Mouse (Mus musculus) hindbrain, embryonic 13.5 days (tissue): ENCODE measurements around the gene Snx18. TPM values are rescaled to one million over a fixed set of nuclear protein-coding genes. Genes with fewer than 3 reads are reported as not detected.

ENCODE experiments used
- ATAC-seq: fragments of 200-750 bp; cut with Nextera tagmentation; 2 replicates; pipeline ENCODE4 v1.8.0; 2017; ENCODE audit warnings: moderate TSS enrichment; ENCODE audit not compliant: low FRiP score
- H3K27ac ChIP-seq: fragments of 300-500 bp; sonication (generic); 2 replicates; pipeline ENCODE4 v1.5.1; 2015; ENCODE audit warnings: inconsistent platforms, mild to moderate bottlenecking, moderate library complexity
- H3K27me3 ChIP-seq: fragments of 300-500 bp; sonication (generic); 2 replicates; pipeline ENCODE4 v1.6.1; 2015; ENCODE audit warnings: mild to moderate bottlenecking, inconsistent platforms
- H3K36me3 ChIP-seq: fragments of 300-500 bp; sonication (generic); 2 replicates; pipeline ENCODE4 v1.6.1; 2015; ENCODE audit warnings: mild to moderate bottlenecking, inconsistent platforms
- H3K4me1 ChIP-seq: fragments of 300-500 bp; sonication (generic); replicated peaks from 2 replicates; pipeline ENCODE4 v1.6.1; 2015; ENCODE audit warnings: inconsistent platforms
- H3K4me2 ChIP-seq: fragments of 300-500 bp; sonication (generic); 2 replicates; pipeline ENCODE4 v1.6.1; 2015; ENCODE audit warnings: inconsistent platforms, mild to moderate bottlenecking, moderate library complexity
- H3K4me3 ChIP-seq: fragments of 300-500 bp; sonication (generic); 2 replicates; pipeline ENCODE4 v1.5.1; 2015; ENCODE audit warnings: mild to moderate bottlenecking, inconsistent platforms
- H3K9ac ChIP-seq: fragments of 300-500 bp; sonication (generic); 2 replicates; pipeline ENCODE4 v1.6.1; 2015; ENCODE audit warnings: mild to moderate bottlenecking, inconsistent platforms
- H3K9me3 ChIP-seq: fragments of 300-500 bp; sonication (generic); 2 replicates; pipeline ENCODE4 v1.6.1; 2016; ENCODE audit warnings: inconsistent platforms
- WGBS: fragments of 180-500 bp; shearing (Covaris S2); methylation state at CpG from one replicate; pipeline ENCODE4 v1.1.7; 2015; 5-methylcytosine and 5-hydroxymethylcytosine counted together
- polyA plus RNA-seq: library from polyadenylated mRNA; unstranded; fragments of >200 nt; fragmentation: Nextera tagmentation; extraction: Ambion mirVana; gene quantifications from 2 replicates; pipeline ENCODE4 v1.2.1, GENCODE M21; 2015

The Snx18 gene
- polyA plus RNA-seq, 1 experiment from 2014 or later = 10.8 TPM

DNA sequence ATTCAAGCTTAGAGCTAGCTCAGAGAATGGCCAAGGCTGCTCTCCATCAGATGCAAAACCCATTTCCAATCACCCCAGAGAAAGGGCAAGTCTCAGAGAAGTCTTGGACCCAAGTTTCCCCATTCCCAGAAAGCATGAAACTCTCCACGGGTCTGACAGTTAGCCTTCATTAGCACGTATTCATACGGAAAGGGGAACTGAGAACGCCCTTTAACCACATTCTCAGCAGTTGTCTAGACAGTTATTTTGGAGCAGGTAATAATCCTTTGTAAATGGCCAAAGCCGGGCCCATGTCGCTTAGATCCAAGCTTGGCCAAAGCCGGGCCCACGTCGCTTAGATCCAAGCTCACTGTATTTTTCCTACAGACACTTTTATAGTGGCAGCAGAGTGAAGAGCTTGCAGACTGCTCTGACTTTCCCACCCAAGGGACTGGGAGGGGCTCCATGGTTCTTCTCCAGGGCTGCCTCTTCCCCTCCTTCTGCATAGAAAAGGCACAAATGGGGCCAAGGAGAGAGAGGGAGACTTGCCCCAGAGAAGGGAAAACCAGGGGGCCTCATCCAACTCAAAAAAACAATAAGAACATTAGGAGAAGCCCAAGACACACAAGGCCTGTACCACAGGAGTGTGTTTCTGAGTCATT is 46.2 kb downstream of the Snx18 start:
- Histone ChIP-seq H3K27me3 (no peaks in the 10 kb centered on the region), H3K9me3 (no peaks in the 10 kb centered on the region), H3K4me2 (no peak overlapping the region), H3K9ac (no peak overlapping the region), H3K4me3 (no peak overlapping the region), H3K36me3 (no peaks in the 10 kb centered on the region), H3K4me1 (no peaks in the 10 kb centered on the region), H3K27ac (no peak overlapping the region)
- 81% methylated on average over 9 of the region's 9 CpGs for WGBS
- no peak for ATAC-seq

DNA sequence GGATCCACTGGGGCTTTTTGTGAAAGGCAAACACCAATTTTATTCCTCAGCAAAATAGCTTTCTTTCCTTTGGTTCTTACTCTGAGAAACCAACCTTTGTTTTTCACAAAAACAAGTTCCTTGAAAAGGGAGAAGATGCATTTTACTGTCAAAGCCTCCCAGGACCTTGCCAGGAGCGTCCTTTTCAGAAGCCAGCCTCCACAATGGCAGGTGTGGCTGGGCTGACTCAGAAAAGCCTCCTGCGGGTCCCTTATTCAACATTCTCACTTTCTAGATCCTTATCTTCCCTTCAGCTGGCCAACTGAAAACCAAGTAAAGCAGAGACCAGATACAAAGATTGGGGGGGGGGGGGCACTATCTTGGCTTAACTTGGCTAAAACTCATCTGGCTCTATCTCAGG is 48.8 kb downstream of the Snx18 start:
- Histone ChIP-seq H3K27ac (no peak overlapping the region), H3K36me3 (no peaks in the 10 kb centered on the region), H3K4me1 (no peaks in the 10 kb centered on the region), H3K9me3 (no peaks in the 10 kb centered on the region), H3K9ac (no peak overlapping the region), H3K4me3 (no peak overlapping the region), H3K4me2 (no peak overlapping the region), H3K27me3 (no peaks in the 10 kb centered on the region)
- 9% methylated on average over 2 of the region's 2 CpGs for WGBS
- no peak for ATAC-seq

DNA sequence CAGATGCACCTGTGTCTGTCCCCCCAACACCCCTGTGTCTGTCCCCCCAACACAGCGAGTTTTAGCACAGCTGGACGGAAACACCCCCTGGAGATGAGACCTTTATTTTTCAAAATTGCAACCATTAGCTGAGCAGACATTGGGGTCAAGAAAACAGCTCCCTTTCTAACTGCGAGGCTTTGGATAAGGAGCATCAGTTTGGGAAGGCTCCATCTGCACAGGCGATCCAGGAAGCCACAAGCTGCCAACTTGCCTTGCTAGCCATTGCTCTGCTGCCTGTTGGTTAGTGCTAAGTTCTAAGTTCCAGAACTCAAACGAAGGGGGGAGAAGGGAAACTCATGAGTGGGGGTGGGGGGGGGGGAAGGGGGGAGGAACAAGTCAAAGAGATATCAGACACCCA is 51.4 kb downstream of the Snx18 start:
- Histone ChIP-seq H3K9ac (no peak overlapping the region), H3K27ac (no peak overlapping the region)
- 89% methylated on average over 5 of the region's 5 CpGs for WGBS

DNA sequence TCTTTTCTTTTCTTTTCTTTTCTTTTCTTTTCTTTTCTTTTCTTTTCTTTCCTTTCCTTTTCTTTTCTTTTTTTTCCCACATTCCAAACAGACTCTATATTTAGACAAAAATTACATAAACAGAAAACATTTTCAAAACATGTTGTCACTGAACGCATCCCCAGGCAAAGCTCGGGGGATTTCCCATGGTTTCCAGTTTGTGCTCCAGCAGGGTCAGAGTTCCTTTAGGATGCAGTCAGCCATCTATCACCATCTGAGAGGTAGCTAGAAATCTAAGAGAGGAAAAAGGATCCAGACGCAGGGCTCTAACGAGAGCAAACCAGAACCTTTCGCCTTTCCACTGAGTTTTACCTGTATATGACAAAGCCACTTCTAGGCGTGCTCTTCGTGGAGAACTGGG is 52.0 kb downstream of the Snx18 start:
- Histone ChIP-seq H3K9me3 (no peaks in the 10 kb centered on the region), H3K27ac (no peak overlapping the region), H3K4me3 (no peak overlapping the region), H3K36me3 (no peaks in the 10 kb centered on the region), H3K9ac (no peak overlapping the region), H3K4me1 (no peaks in the 10 kb centered on the region), H3K27me3 (no peaks in the 10 kb centered on the region), H3K4me2 (no peak overlapping the region)
- ATAC-seq = no peak
- 94% methylated on average over 7 of the region's 7 CpGs for whole genome bisulfite sequencing

More for the DNA sequence above, 51.4 kb downstream of the Snx18 start:
- no peak for ATAC-seq
- Histone ChIP-seq H3K4me3 (no peak overlapping the region), H3K4me1 (no peaks in the 10 kb centered on the region), H3K4me2 (no peak overlapping the region), H3K27me3 (no peaks in the 10 kb centered on the region), H3K9me3 (no peaks in the 10 kb centered on the region), H3K36me3 (no peaks in the 10 kb centered on the region)

DNA sequence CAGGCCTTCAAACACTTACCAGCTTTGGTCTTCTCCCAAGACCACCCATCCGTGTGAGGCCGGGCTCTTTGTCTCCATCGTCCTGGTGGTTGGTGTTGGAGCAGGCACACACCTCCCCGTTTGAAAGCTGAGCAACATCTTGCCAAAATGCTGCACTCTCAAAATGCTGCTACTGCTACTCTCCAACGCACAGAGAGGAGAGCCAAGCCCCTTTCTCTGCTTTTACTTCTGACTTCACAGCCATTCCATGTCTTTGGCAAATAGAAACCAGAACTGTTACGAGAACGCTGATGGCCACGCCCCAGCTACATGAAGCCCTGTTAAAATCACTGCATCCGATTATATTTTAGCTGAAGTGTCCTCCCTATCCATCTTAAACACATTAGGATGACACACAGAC is 58.7 kb downstream of the Snx18 start:
- no peak overlapping the region for H3K27ac ChIP-seq
- H3K4me3 ChIP-seq = no peak overlapping the region
- ATAC-seq = no peak
- no peaks in the 10 kb centered on the region for H3K36me3 ChIP-seq
- 0 out of 2 replicates have a peak, but pooled peaks cover 5% of the 10 kb centered on the region for H3K4me1 ChIP-seq
- H3K9me3 ChIP-seq = no peaks in the 10 kb centered on the region
- no peak overlapping the region for H3K9ac ChIP-seq
- no peak overlapping the region for H3K4me2 ChIP-seq
- WGBS = 93% methylated on average over 9 of the region's 9 CpGs
- no peaks in the 10 kb centered on the region for H3K27me3 ChIP-seq

DNA sequence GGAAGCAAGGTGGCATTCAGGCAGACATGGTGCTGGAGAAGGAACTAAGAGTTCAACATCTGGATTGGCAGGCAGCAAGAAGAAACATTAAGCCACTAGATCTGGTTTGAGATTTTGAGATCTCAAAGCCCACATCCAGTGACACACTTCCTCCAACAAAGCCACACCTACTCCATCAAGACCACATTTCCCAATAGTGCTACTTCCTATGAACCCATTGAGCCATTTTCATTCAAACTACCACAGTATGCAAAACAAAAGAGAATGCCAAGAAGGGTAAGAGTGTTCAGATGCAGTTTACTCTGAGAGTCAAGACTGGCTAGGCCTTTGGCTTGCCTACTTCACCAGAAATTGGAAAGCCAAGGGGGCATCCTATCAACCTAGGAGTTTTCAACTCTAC is 61.8 kb downstream of the Snx18 start:
- no peak for ATAC-seq
- Histone ChIP-seq H3K27me3 (no peaks in the 10 kb centered on the region), H3K4me2 (no peak overlapping the region), H3K9me3 (no peaks in the 10 kb centered on the region), H3K4me1 (0 out of 2 replicates have a peak, but pooled peaks cover 5% of the 10 kb centered on the region), H3K27ac (no peak overlapping the region), H3K9ac (no peak overlapping the region), H3K36me3 (no peaks in the 10 kb centered on the region), H3K4me3 (no peak overlapping the region)

DNA sequence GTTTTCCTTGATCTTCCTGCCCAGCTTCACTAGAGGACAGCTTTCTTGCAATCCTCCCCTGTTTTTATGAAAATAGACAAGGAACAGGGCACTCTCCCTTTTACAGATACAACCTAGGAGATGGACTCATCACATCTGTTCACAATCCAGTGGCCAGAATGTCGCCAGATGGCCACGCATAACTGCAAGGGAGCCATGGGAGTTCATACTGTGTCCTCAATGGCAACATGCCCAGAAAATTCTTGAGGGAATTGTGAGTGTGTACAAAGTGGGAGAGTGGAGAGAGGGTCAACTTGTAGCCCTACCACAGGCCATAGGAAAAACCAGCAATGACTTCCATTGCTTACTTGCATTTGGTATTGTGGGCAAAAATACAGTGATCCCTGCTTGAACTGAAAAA is 63.1 kb downstream of the Snx18 start:
- Histone ChIP-seq H3K36me3 (no peaks in the 10 kb centered on the region), H3K4me2 (no peak overlapping the region), H3K27ac (no peak overlapping the region), H3K27me3 (no peaks in the 10 kb centered on the region), H3K9me3 (no peaks in the 10 kb centered on the region), H3K4me1 (0 out of 2 replicates have a peak, but pooled peaks cover 5% of the 10 kb centered on the region), H3K9ac (no peak overlapping the region), H3K4me3 (no peak overlapping the region)
- ATAC-seq = no peak
- WGBS = 68% methylated on average over 2 of the region's 2 CpGs

DNA sequence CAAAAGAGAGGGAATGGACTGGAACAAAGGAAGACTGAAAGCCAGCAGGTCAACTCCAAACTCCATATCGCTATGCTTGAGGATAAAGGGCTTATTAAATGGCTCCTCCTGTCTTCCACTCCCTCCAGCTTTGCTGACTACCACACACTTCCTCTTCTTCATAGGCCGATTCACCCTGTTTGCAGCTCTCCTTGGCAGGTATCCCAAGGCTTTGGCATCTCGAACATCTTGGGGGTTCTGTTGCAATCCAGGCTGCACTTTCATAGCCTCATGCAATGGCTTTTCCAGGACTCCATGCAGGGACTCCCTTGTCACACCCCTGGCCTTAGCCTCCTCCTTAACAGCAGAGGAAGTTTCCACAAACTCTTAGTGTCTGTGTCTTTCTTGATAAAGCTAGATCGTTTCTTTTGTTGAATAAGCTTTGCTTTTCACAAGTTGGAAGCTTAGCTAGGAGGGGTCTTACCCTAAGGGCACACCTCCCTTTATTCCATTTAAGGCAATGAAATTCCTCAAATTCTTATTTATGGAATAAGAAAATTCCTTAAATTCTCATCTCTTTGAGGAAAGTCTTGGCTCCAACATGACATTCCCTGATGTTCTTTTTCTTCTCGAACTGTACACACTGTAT is 64.6 kb downstream of the Snx18 start:
- no peak for ATAC-seq
- H3K36me3 ChIP-seq = no peaks in the 10 kb centered on the region
- H3K9me3 ChIP-seq = no peaks in the 10 kb centered on the region
- 0 out of 2 replicates have a peak, but pooled peaks cover 5% of the 10 kb centered on the region for H3K4me1 ChIP-seq
- no peak overlapping the region for H3K9ac ChIP-seq
- no peak overlapping the region for H3K4me3 ChIP-seq
- H3K4me2 ChIP-seq = no peak overlapping the region
- H3K27ac ChIP-seq = no peak overlapping the region
- 84% methylated on average over 5 of the region's 5 CpGs for WGBS
- H3K27me3 ChIP-seq = no peaks in the 10 kb centered on the region

DNA sequence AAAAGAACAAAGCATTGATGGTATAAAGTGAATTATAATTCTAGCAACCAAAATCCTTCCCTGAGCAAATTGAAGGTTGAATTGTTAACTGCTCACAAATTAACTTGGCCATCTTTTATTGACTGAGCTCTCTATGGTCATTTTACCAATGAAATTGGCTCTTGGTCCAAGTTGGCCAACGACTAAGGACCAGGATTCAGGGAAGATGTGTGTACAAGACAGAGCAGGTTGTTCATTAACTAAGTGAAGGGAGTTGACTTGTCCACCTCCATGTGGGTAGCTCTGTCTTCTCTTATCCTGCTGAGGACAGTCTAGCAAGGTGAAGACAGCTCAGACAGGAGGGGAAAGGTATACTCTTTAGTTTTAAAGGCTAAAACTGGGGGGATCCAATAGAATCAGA is 66.0 kb downstream of the Snx18 start:
- no peak overlapping the region for H3K4me3 ChIP-seq
- H3K27ac ChIP-seq = no peak overlapping the region
- no peaks in the 10 kb centered on the region for H3K9me3 ChIP-seq
- H3K27me3 ChIP-seq = no peaks in the 10 kb centered on the region
- no peak overlapping the region for H3K9ac ChIP-seq
- 83% methylated on average over 1 of the region's 1 CpGs for WGBS
- H3K4me1 ChIP-seq = 0 out of 2 replicates have a peak, but pooled peaks cover 5% of the 10 kb centered on the region
- no peaks in the 10 kb centered on the region for H3K36me3 ChIP-seq
- no peak for ATAC-seq
- no peak overlapping the region for H3K4me2 ChIP-seq

DNA sequence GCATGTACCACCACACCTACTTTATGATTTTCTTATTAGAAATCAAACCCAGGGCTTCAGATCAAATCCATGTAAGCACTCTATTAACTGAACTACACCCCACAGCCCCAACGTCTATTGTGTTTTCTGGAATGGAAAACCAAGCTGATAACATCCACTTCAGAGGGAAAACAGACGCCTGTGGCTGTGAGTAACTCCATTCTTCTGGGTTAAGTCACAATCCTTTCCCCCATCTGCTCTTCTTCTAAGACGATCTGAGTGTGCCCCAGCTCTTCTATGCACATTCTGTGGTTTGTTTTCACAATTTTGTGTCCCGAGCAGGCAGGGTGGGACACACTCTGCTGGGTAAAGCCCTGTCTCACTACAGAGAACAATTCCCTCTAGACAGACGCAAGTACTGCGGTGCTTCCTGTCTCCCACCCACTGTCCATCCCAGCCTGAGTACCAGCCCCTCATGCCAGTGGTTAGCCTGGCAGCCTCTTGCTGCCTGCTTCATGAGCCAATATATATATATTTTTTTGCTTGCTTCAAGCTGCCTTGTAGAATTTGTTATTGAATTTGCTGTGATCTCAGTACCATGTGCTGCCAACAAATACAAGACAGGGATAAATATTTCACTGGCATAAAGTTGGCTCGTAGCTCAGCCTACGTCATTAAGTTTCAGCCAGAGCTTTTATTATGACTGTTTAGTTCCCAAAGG is 67.3 kb downstream of the Snx18 start:
- Histone ChIP-seq H3K4me2 (no peak overlapping the region), H3K4me1 (0 out of 2 replicates have a peak, but pooled peaks cover 5% of the 10 kb centered on the region), H3K9ac (no peak overlapping the region), H3K27ac (no peak overlapping the region), H3K27me3 (no peaks in the 10 kb centered on the region), H3K4me3 (no peak overlapping the region), H3K9me3 (no peaks in the 10 kb centered on the region), H3K36me3 (no peaks in the 10 kb centered on the region)
- WGBS = 83% methylated on average over 8 of the region's 8 CpGs
- no peak for ATAC-seq

DNA sequence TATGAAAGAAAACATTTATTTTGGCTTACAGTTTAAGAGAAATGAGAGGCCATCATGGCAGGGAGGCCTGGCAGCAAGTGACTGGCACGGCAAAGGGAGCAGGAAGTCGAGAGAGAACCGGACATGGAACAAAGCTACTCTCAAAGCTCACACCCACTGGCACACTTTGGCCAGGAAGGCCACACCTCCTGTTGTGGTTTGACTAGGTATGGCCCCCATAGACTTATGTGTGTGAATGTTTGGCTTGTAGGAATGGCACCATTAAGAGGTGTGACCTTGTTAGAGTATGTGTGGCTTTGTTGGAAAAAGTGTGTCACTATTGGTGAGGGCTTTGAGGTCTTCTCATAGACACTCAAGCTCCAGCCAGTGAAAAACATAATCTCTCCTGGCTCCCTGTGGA is 69.3 kb downstream of the Snx18 start:
- Histone ChIP-seq H3K9ac (no peak overlapping the region), H3K36me3 (no peaks in the 10 kb centered on the region), H3K9me3 (no peaks in the 10 kb centered on the region), H3K27me3 (no peaks in the 10 kb centered on the region), H3K4me3 (no peak overlapping the region), H3K27ac (no peak overlapping the region), H3K4me1 (no peaks in the 10 kb centered on the region), H3K4me2 (no peak overlapping the region)
- WGBS = 93% methylated on average over 3 of the region's 3 CpGs
- ATAC-seq = no peak

DNA sequence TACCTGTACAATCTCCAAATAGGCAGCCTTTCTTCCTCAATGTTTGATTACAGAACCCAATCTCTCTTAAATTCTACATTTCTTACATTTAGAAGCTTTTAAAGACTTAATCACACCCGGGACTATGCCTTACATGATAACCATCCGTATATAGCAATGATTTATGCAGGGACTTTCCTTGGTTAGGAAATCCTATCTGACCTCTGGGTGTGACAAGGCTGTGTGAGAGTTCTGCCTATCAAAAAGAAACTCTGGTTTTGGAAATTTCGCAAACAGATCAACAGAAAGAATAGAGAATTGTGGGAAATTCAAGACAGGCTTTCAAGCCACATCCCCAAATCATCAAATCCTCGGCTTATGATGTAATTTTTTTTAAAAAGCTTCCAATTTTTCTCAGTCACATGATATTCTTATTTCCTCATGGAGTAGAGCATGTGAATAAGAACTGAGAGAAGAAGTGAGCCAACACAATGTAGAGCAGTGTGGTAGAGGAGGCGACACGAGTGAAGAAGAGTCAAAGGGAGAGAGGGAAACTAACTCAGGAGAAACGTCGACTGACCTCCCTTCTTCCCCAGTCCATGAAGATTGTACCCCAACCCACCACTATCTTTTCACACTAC is 70.4 kb downstream of the Snx18 start:
- no peak for ATAC-seq
- Histone ChIP-seq H3K9ac (no peak overlapping the region), H3K4me2 (no peak overlapping the region), H3K27me3 (no peaks in the 10 kb centered on the region), H3K9me3 (no peaks in the 10 kb centered on the region), H3K36me3 (no peaks in the 10 kb centered on the region), H3K4me1 (no peaks in the 10 kb centered on the region), H3K27ac (no peak overlapping the region), H3K4me3 (no peak overlapping the region)
- WGBS = 91% methylated on average over 8 of the region's 8 CpGs
